Mouse (Mus musculus) cerebellum, adult 2 months (tissue): Measurements from ENCODE around the gene Cchcr1.

Source experiments
- CTCF ChIP-seq: fragments of 200-500 bp; IDR thresholded peaks from 2 replicates; pipeline ENCODE4 v1.5.1; 2011; ENCODE audit warnings: low read depth, mild to moderate bottlenecking, control low read depth, low read length, moderate library complexity, borderline replicate concordance; ENCODE audit not compliant: insufficient read depth
- POLR2A ChIP-seq: fragments of 200-500 bp; IDR thresholded peaks from 2 replicates; pipeline ENCODE4 v1.6.1; 2011; ENCODE audit warnings: low read length, control low read depth, borderline replicate concordance; ENCODE audit not compliant: insufficient read depth

GRCm38 (mm10) chr17:35502226-35502625 is 14.7 kb upstream of the Cchcr1 start:
- TF ChIP-seq CTCF (no peak), POLR2A (no peak)
